In genomic region chr7:28373131-28373581, GRCm38 (mm10) we compare ENCODE assay signal across 8 mouse cellular contexts. TPM values are rescaled to one million over a fixed set of nuclear protein-coding genes. Genes with fewer than 3 reads are reported as not detected.
DNase-seq lines count a peak whose midpoint lies in the region; ATAC-seq and TF ChIP-seq lines count a peak whose summit lies in the region.

No protein-coding gene starts in this region.

- ATAC-seq in erythroid progenitor cell, adult 5-6 weeks (replicated peaks; ENCODE audit: low FRiP score, poor library complexity, severe bottlenecking): 0 out of 2 replicates have a peak, but pooled peaks have one; percentile 23
- peak; percentile 6 for ATAC-seq in lung, embryonic 14.5 days (ENCODE audit: insufficient read depth)

- peak overlapping the region; percentile 76; the same call in 1 of the 2 replicates for H3K27ac ChIP-seq in ES-Bruce4 (ENCODE audit: insufficient read depth, low read length)
- peak overlapping the region; percentile 76 for H3K27ac ChIP-seq in bone marrow macrophage, adult 2 months (ENCODE audit: insufficient read depth, low read depth, low read length)
- H3K27ac ChIP-seq in layer of hippocampus, adult 2 months: peak overlapping the region; percentile 77
- H3K27ac ChIP-seq in lung, embryonic 14.5 days (ENCODE audit: low read depth): peak overlapping the region; percentile 90

- peaks cover 5% of the 10 kb centered on the region for H3K4me1 ChIP-seq in ES-Bruce4 (ENCODE audit: control insufficient read depth, insufficient read depth, low read length)
- H3K4me1 ChIP-seq in bone marrow macrophage, adult 2 months (ENCODE audit: control insufficient read depth, insufficient read depth, low read length): peaks cover 10% of the 10 kb centered on the region
- peaks cover 25% of the 10 kb centered on the region for H3K4me1 ChIP-seq in lung, embryonic 14.5 days (ENCODE audit: insufficient read depth)

- no peaks in the 10 kb centered on the region for H3K9me3 ChIP-seq in ES-Bruce4 (replicated peaks; ENCODE audit: control insufficient read depth, insufficient read depth, low read length, poor library complexity, severe bottlenecking)
- no peaks in the 10 kb centered on the region for H3K9me3 ChIP-seq in lung, embryonic 14.5 days (ENCODE audit: low read depth, low read length)

- WGBS in lung, embryonic 14.5 days: under 1% methylated on average over 9 of the region's 9 CpGs

- intact Hi-C loops in heart, postnatal 14 days (cut with DNase I): loop anchor here (1.0 kb wide), 1 partner anchor 13 kb away; no protein-coding TSS in a partner anchor

- TF ChIP-seq CTCF in ES-Bruce4 (IDR thresholded peaks at IDR 0.05; ENCODE audit: low read depth, low read length): peak; percentile 1
- no peak for TF ChIP-seq CTCF in bone marrow macrophage, adult 2 months (IDR thresholded peaks at IDR 0.05; ENCODE audit: low read depth, low read length)
- TF ChIP-seq CTCF in layer of hippocampus, adult 2 months (conservative IDR thresholded peaks at IDR 0.05): peak; percentile 88
- TF ChIP-seq CTCF in lung, embryonic 14.5 days (IDR thresholded peaks at IDR 0.05; ENCODE audit: low read depth): peak; percentile 80

- no peaks in the 10 kb centered on the region for H3K27me3 ChIP-seq in ES-Bruce4 (ENCODE audit: control insufficient read depth, insufficient read depth, low read length, poor library complexity, severe bottlenecking)
- no peaks in the 10 kb centered on the region for H3K27me3 ChIP-seq in lung, embryonic 14.5 days (ENCODE audit: insufficient read depth, low read length)

- TF ChIP-seq EP300 in ES-Bruce4 (IDR thresholded peaks at IDR 0.05; ENCODE audit: insufficient read depth, low read depth, low read length): no peak

- DNase-seq in heart, postnatal 14 days: peak; percentile 76 to 88
- peak; percentile 77 for DNase-seq in layer of hippocampus, adult 2 months (ENCODE audit: low spot score in 2 of 2)
- peak; percentile 98 for DNase-seq in lung, embryonic 14.5 days
- peak; percentile 92 for DNase-seq in retina, embryonic 14.5 days (ENCODE audit: low spot score)
- DNase-seq in thymus, postnatal 4 days: peak; percentile 85

- no peak for TF ChIP-seq POLR2A in ES-Bruce4 (IDR thresholded peaks at IDR 0.05; ENCODE audit: insufficient read depth, low read length)
- TF ChIP-seq POLR2A in bone marrow macrophage, adult 2 months (IDR thresholded peaks at IDR 0.05; ENCODE audit: borderline replicate concordance, low read depth, low read length): no peak

- H3K36me3 ChIP-seq in ES-Bruce4 (ENCODE audit: control insufficient read depth, insufficient read depth, low read length, poor library complexity, severe bottlenecking): peaks cover 4% of the 10 kb centered on the region
- peaks cover 34% of the 10 kb centered on the region for H3K36me3 ChIP-seq in lung, embryonic 14.5 days (ENCODE audit: insufficient read depth)

- H3K9ac ChIP-seq in ES-Bruce4 (ENCODE audit: low read depth, poor library complexity, severe bottlenecking): peak overlapping the region; percentile 66
- peak overlapping the region; percentile 48 for H3K9ac ChIP-seq in lung, embryonic 14.5 days

- peak overlapping the region; percentile 91 for H3K4me3 ChIP-seq in ES-Bruce4 (ENCODE audit: low read depth, low read length)
- peak overlapping the region; percentile 52 for H3K4me3 ChIP-seq in bone marrow macrophage, adult 2 months (ENCODE audit: insufficient read depth, low read length)
- peak overlapping the region; percentile 68 for H3K4me3 ChIP-seq in layer of hippocampus, adult 2 months
- H3K4me3 ChIP-seq in lung, embryonic 14.5 days (ENCODE audit: low read depth, low read length): peak overlapping the region; percentile 87

- peak overlapping the region; percentile 66 for H3K4me2 ChIP-seq in lung, embryonic 14.5 days

RNA-seq across cellular contexts. Expression of gene Plekhg2, which starts 0.8 kb away (rescaled TPM):
- polyA plus RNA-seq in ES-Bruce4 (2011; ENCODE audit: insufficient read depth, insufficient read length, low read depth, missing spikeins): 85.5 and 90.1 TPM in 2 replicates
- 11.4 and 14.6 TPM in 2 replicates for polyA plus RNA-seq in bone marrow macrophage, adult 2 months (2012; ENCODE audit: insufficient read depth, insufficient read length, missing spikeins)
- 2.1 and 5.8 TPM in 2 replicates for total RNA-seq in erythroid progenitor cell, adult 5-6 weeks (2015; ENCODE audit: low replicate concordance)
- total RNA-seq in erythroid progenitor cell, adult 5-6 weeks (2017; ENCODE audit: low replicate concordance): 1.0 and 3.1 TPM in 2 replicates
- total RNA-seq in heart, postnatal 14 days (2021): 10 to 100 TPM; 32.1 to 32.5 TPM
- total RNA-seq in layer of hippocampus, adult 2 months (2021): 1 to 10 TPM; 5.9 to 6.8 TPM
- polyA plus RNA-seq in lung, embryonic 14.5 days (2014; fragmentation: Nextera tagmentation; extraction: Ambion mirVana): 74.1 and 75.1 TPM in 2 replicates

RNA-seq across cellular contexts. Expression of gene Zfp36, which starts 6.9 kb away (rescaled TPM):
- 25.7 and 26.0 TPM in 2 replicates for polyA plus RNA-seq in ES-Bruce4 (2011; ENCODE audit: insufficient read depth, insufficient read length, low read depth, missing spikeins)
- 110 and 119 TPM in 2 replicates for polyA plus RNA-seq in bone marrow macrophage, adult 2 months (2012; ENCODE audit: insufficient read depth, insufficient read length, missing spikeins)
- total RNA-seq in erythroid progenitor cell, adult 5-6 weeks (2015; ENCODE audit: low replicate concordance): 39.8 and 50.5 TPM in 2 replicates
- total RNA-seq in erythroid progenitor cell, adult 5-6 weeks (2017; ENCODE audit: low replicate concordance): 3.9 and 6.4 TPM in 2 replicates
- total RNA-seq in heart, postnatal 14 days (2021): 10 to 100 TPM; 25.7 to 27.6 TPM
- 1 to 10 TPM; 2.0 to 3.2 TPM for total RNA-seq in layer of hippocampus, adult 2 months (2021)
- 12.9 and 13.2 TPM in 2 replicates for polyA plus RNA-seq in lung, embryonic 14.5 days (2014; fragmentation: Nextera tagmentation; extraction: Ambion mirVana)

RNA-seq across cellular contexts. Expression of gene Med29, which starts 19.4 kb away (rescaled TPM):
- polyA plus RNA-seq in ES-Bruce4 (2011; ENCODE audit: insufficient read depth, insufficient read length, low read depth, missing spikeins): 16.6 and 18.1 TPM in 2 replicates
- 12.5 and 13.9 TPM in 2 replicates for polyA plus RNA-seq in bone marrow macrophage, adult 2 months (2012; ENCODE audit: insufficient read depth, insufficient read length, missing spikeins)
- total RNA-seq in erythroid progenitor cell, adult 5-6 weeks (2015; ENCODE audit: low replicate concordance): 0.84 and 13.0 TPM in 2 replicates
- 2.6 and 4.4 TPM in 2 replicates for total RNA-seq in erythroid progenitor cell, adult 5-6 weeks (2017; ENCODE audit: low replicate concordance)
- total RNA-seq in heart, postnatal 14 days (2021): 10 to 100 TPM; 18.4 to 19.9 TPM
- 10 to 100 TPM; 17.7 to 18.7 TPM for total RNA-seq in layer of hippocampus, adult 2 months (2021)
- 45.9 and 49.1 TPM in 2 replicates for polyA plus RNA-seq in lung, embryonic 14.5 days (2014; fragmentation: Nextera tagmentation; extraction: Ambion mirVana)

RNA-seq across cellular contexts. Expression of gene Paf1, which starts 19.6 kb away (rescaled TPM):
- polyA plus RNA-seq in ES-Bruce4 (2011; ENCODE audit: insufficient read depth, insufficient read length, low read depth, missing spikeins): 88.7 and 96.2 TPM in 2 replicates
- 102 and 123 TPM in 2 replicates for polyA plus RNA-seq in bone marrow macrophage, adult 2 months (2012; ENCODE audit: insufficient read depth, insufficient read length, missing spikeins)
- total RNA-seq in erythroid progenitor cell, adult 5-6 weeks (2015; ENCODE audit: low replicate concordance): 21.4 and 56.6 TPM in 2 replicates
- 32.5 and 42.5 TPM in 2 replicates for total RNA-seq in erythroid progenitor cell, adult 5-6 weeks (2017; ENCODE audit: low replicate concordance)
- 10 to 100 TPM; 46.2 to 47.7 TPM for total RNA-seq in heart, postnatal 14 days (2021)
- 10 to 100 TPM; 68.4 to 79.0 TPM for total RNA-seq in layer of hippocampus, adult 2 months (2021)
- polyA plus RNA-seq in lung, embryonic 14.5 days (2014; fragmentation: Nextera tagmentation; extraction: Ambion mirVana): 73.1 and 75.4 TPM in 2 replicates

RNA-seq across cellular contexts. Expression of gene Rps16, which starts 22.7 kb away (rescaled TPM):
- 1,972 and 2,086 TPM in 2 replicates for polyA plus RNA-seq in ES-Bruce4 (2011; ENCODE audit: insufficient read depth, insufficient read length, low read depth, missing spikeins)
- polyA plus RNA-seq in bone marrow macrophage, adult 2 months (2012; ENCODE audit: insufficient read depth, insufficient read length, missing spikeins): 801 and 823 TPM in 2 replicates
- total RNA-seq in erythroid progenitor cell, adult 5-6 weeks (2015; ENCODE audit: low replicate concordance): 892 and 1,114 TPM in 2 replicates
- 132 and 239 TPM in 2 replicates for total RNA-seq in erythroid progenitor cell, adult 5-6 weeks (2017; ENCODE audit: low replicate concordance)
- 100 to 1,000 TPM; 540 to 612 TPM for total RNA-seq in heart, postnatal 14 days (2021)
- total RNA-seq in layer of hippocampus, adult 2 months (2021): 100 to 1,000 TPM; 490 to 496 TPM
- polyA plus RNA-seq in lung, embryonic 14.5 days (2014; fragmentation: Nextera tagmentation; extraction: Ambion mirVana): 1,310 and 1,324 TPM in 2 replicates

Comparison
In these comparisons a context has a peak if more than half of its experiments do, and no peak if none do; other contexts are left out.
1. Peak in every context shown above with its lines: DNase-seq, ATAC-seq, H3K4me3 ChIP-seq and H3K27ac ChIP-seq.
2. RNA of gene Plekhg2, which starts 0.8 kb away (total RNA-seq): 32.1 to 32.5 TPM in heart, postnatal 14 days; 5.9 to 6.8 TPM in layer of hippocampus, adult 2 months and 1.0 to 5.8 TPM in erythroid progenitor cell, adult 5-6 weeks; every median in the first group is over 4 times any median in the second.